Mouse (Mus musculus) erythroblast, embryonic 14.5 days (primary cell): ENCODE measurements around the gene Trhr2. TPM values are rescaled to one million over a fixed set of nuclear protein-coding genes. Genes with fewer than 3 reads are reported as not detected.

Experiments used
- H3K27me3 ChIP-seq: 2 replicates; pipeline ENCODE4 v1.6.1; 2012; ENCODE audit warnings: inconsistent platforms; ENCODE audit not compliant: control insufficient read depth
- H3K36me3 ChIP-seq: 2 replicates; pipeline ENCODE4 v1.6.1; 2012; ENCODE audit warnings: mild to moderate bottlenecking, inconsistent platforms; ENCODE audit not compliant: control insufficient read depth
- H3K4me1 ChIP-seq: 2 replicates; pipeline ENCODE4 v1.6.1; 2012; ENCODE audit warnings: inconsistent platforms; ENCODE audit not compliant: control insufficient read depth
- H3K4me3 ChIP-seq: replicated peaks from 2 replicates; pipeline ENCODE3; 2012; ENCODE audit warnings: moderate library complexity, mild to moderate bottlenecking, inconsistent platforms
- H3K9me3 ChIP-seq: 2 replicates; pipeline ENCODE4 v1.6.1; 2012; ENCODE audit warnings: low read length, inconsistent platforms, mixed read lengths; ENCODE audit not compliant: control insufficient read depth
- GATA1 ChIP-seq: IDR thresholded peaks from 2 replicates; pipeline ENCODE4 v1.6.1; 2012; ENCODE audit warnings: low read length, inconsistent platforms, mixed read lengths
- TAL1 ChIP-seq: IDR thresholded peaks from 3 replicates; pipeline ENCODE4 v1.6.1; 2012; ENCODE audit warnings: low read length, inconsistent platforms, mixed read lengths
- polyA plus RNA-seq: library from polyadenylated mRNA; stranded (reverse); fragments of >175 nt; gene quantifications from 2 replicates; pipeline ENCODE4 v1.2.3, GENCODE M21; 2012

Trhr2 gene
- not detected in 2 replicates for polyA plus RNA-seq

GRCm38 (mm10) chr8:122360696-122361416 lies at the start of gene Trhr2:
Trhr2 (minus strand) TSS chr8:122360746.
- Histone ChIP-seq H3K27me3 (peaks cover 67% of the 10 kb centered on the region), H3K9me3 (peaks cover 4% of the 10 kb centered on the region), H3K4me3 (no peak within 1 kb of the TSS), H3K36me3 (no peaks in the 10 kb centered on the region), H3K4me1 (peaks cover 4% of the 10 kb centered on the region)
- TF ChIP-seq TAL1 (no peak), GATA1 (no peak)

GRCm38 (mm10) chr8:122407678-122408077 lies 47.1 kb upstream of the Trhr2 start:
- Histone ChIP-seq H3K4me3 (no peak overlapping the region), H3K36me3 (peaks cover 100% of the 10 kb centered on the region), H3K4me1 (peaks cover 13% of the 10 kb centered on the region), H3K27me3 (no peaks in the 10 kb centered on the region), H3K9me3 (no peaks in the 10 kb centered on the region)
- no peak for TF ChIP-seq GATA1
- no peak for TF ChIP-seq TAL1

GRCm38 (mm10) chr8:122405146-122405805 lies 44.7 kb upstream of the Trhr2 start:
- H3K4me3 ChIP-seq = no peak overlapping the region
- H3K9me3 ChIP-seq = no peaks in the 10 kb centered on the region
- H3K4me1 ChIP-seq = peaks cover 13% of the 10 kb centered on the region
- TF ChIP-seq GATA1 (no peak), TAL1 (no peak)
- no peaks in the 10 kb centered on the region for H3K27me3 ChIP-seq
- peaks cover 100% of the 10 kb centered on the region for H3K36me3 ChIP-seq

GRCm38 (mm10) chr8:122398186-122398585 lies 37.6 kb upstream of the Trhr2 start:
- H3K36me3 ChIP-seq = peaks cover 95% of the 10 kb centered on the region
- no peak overlapping the region for H3K4me3 ChIP-seq
- TF ChIP-seq GATA1 = no peak
- TF ChIP-seq TAL1 = no peak
- H3K27me3 ChIP-seq = no peaks in the 10 kb centered on the region
- no peaks in the 10 kb centered on the region for H3K4me1 ChIP-seq
- H3K9me3 ChIP-seq = no peaks in the 10 kb centered on the region

GRCm38 (mm10) chr8:122395291-122395690 lies 34.7 kb upstream of the Trhr2 start:
- Histone ChIP-seq H3K27me3 (no peaks in the 10 kb centered on the region), H3K9me3 (no peaks in the 10 kb centered on the region), H3K4me3 (no peak overlapping the region), H3K4me1 (no peaks in the 10 kb centered on the region; the same call in 1 of the 2 replicates), H3K36me3 (peaks cover 94% of the 10 kb centered on the region)
- TF ChIP-seq GATA1 (no peak), TAL1 (no peak)

GRCm38 (mm10) chr8:122393717-122394116 lies 33.2 kb upstream of the Trhr2 start:
- Histone ChIP-seq H3K4me3 (no peak overlapping the region), H3K4me1 (no peaks in the 10 kb centered on the region; the same call in 1 of the 2 replicates), H3K27me3 (no peaks in the 10 kb centered on the region), H3K36me3 (peaks cover 92% of the 10 kb centered on the region), H3K9me3 (peaks cover 6% of the 10 kb centered on the region)
- TF ChIP-seq TAL1 = no peak
- TF ChIP-seq GATA1 = no peak

- no peak overlapping the region for H3K4me3 ChIP-seq
- peaks cover 97% of the 10 kb centered on the region for H3K36me3 ChIP-seq
- no peaks in the 10 kb centered on the region; the same call in none of the 2 replicates for H3K4me1 ChIP-seq
- H3K9me3 ChIP-seq = peaks cover 9% of the 10 kb centered on the region
- TF ChIP-seq GATA1 (no peak), TAL1 (no peak)
- no peaks in the 10 kb centered on the region for H3K27me3 ChIP-seq
These were observed 30.2 kb upstream of the Trhr2 start for GRCm38 (mm10) chr8:122390758-122391157.

GRCm38 (mm10) chr8:122389357-122389756 lies 28.8 kb upstream of the Trhr2 start:
- no peak for TF ChIP-seq TAL1
- no peak for TF ChIP-seq GATA1
- H3K4me1 ChIP-seq = peaks cover 2% of the 10 kb centered on the region
- peaks cover 9% of the 10 kb centered on the region for H3K9me3 ChIP-seq
- no peak overlapping the region for H3K4me3 ChIP-seq
- H3K36me3 ChIP-seq = peaks cover 97% of the 10 kb centered on the region
- no peaks in the 10 kb centered on the region for H3K27me3 ChIP-seq

- H3K36me3 ChIP-seq = peaks cover 95% of the 10 kb centered on the region
- H3K4me1 ChIP-seq = peaks cover 29% of the 10 kb centered on the region
- TF ChIP-seq TAL1 (no peak), GATA1 (no peak)
- H3K27me3 ChIP-seq = no peaks in the 10 kb centered on the region
- H3K4me3 ChIP-seq = no peak overlapping the region
- H3K9me3 ChIP-seq = no peaks in the 10 kb centered on the region
These were observed 22.5 kb upstream of the Trhr2 start for GRCm38 (mm10) chr8:122383039-122383438.
